Mouse (Mus musculus) forebrain, embryonic 15.5 days (tissue): ENCODE results near the gene Dhx16. TPM values are rescaled to one million over a fixed set of nuclear protein-coding genes. Genes with fewer than 3 reads are reported as not detected.
A peak's percentile ranks its signal among the peaks of the same experiment; 100 is the strongest.
"Not testable (repeated sequence)": the region's sequence is repeated elsewhere in the genome, so short reads cannot be mapped to it uniquely, and the experiment has no call there.

Experiments
- ATAC-seq: fragments of 200-750 bp; cut with Nextera tagmentation; replicated peaks from 2 replicates; pipeline ENCODE4 v1.8.0; 2017; ENCODE audit warnings: mild to moderate bottlenecking, moderate TSS enrichment, moderate library complexity
- H3K27ac ChIP-seq: fragments of 300-500 bp; sonication (generic); replicated peaks from 2 replicates; pipeline ENCODE4 v1.5.1; 2015; ENCODE audit warnings: mild to moderate bottlenecking, inconsistent platforms
- H3K27me3 ChIP-seq: fragments of 300-500 bp; sonication (generic); 2 replicates; pipeline ENCODE4 v1.6.1; 2015; ENCODE audit warnings: inconsistent platforms
- H3K36me3 ChIP-seq: fragments of 300-500 bp; sonication (generic); 2 replicates; pipeline ENCODE4 v1.6.1; 2015; ENCODE audit warnings: mild to moderate bottlenecking, inconsistent platforms
- H3K4me1 ChIP-seq: fragments of 300-500 bp; sonication (generic); 2 replicates; pipeline ENCODE4 v1.6.1; 2015; ENCODE audit warnings: inconsistent platforms
- H3K4me2 ChIP-seq: fragments of 300-500 bp; sonication (generic); replicated peaks from 2 replicates; pipeline ENCODE4 v1.6.1; 2015; ENCODE audit warnings: mild to moderate bottlenecking, inconsistent platforms
- H3K4me3 ChIP-seq: fragments of 300-500 bp; sonication (generic); 2 replicates; pipeline ENCODE4 v1.5.1; 2015; ENCODE audit warnings: mild to moderate bottlenecking, inconsistent platforms
- H3K9ac ChIP-seq: fragments of 300-500 bp; sonication (generic); replicated peaks from 2 replicates; pipeline ENCODE4 v1.6.1; 2015; ENCODE audit warnings: mild to moderate bottlenecking, inconsistent platforms
- H3K9me3 ChIP-seq: fragments of 300-500 bp; sonication (generic); 2 replicates; pipeline ENCODE4 v1.6.1; 2016; ENCODE audit warnings: inconsistent platforms
- WGBS: fragments of 180-500 bp; shearing (Covaris S2); methylation state at CpG from one replicate; pipeline ENCODE4 v1.1.7; 2015; ENCODE audit warnings: mixed read lengths; 5-methylcytosine and 5-hydroxymethylcytosine counted together
- polyA plus RNA-seq: library from polyadenylated mRNA; unstranded; fragments of >200 nt; fragmentation: Nextera tagmentation; extraction: Ambion mirVana; gene quantifications from 2 replicates; pipeline ENCODE4 v1.2.1, GENCODE M21; 2015

Gene Dhx16
- polyA plus RNA-seq, 1 experiment from 2014 or later, result 38.0 TPM

GRCm38 (mm10) chr17:35838570-35838969 lies 41.0 kb upstream of the Dhx16 start:
- peak overlapping the region; percentile 95 for H3K9ac ChIP-seq
- peaks cover 55% of the 10 kb centered on the region for H3K4me1 ChIP-seq
- H3K9me3 ChIP-seq, result no peaks in the 10 kb centered on the region
- H3K4me3 ChIP-seq, result peak overlapping the region; percentile 81
- H3K27ac ChIP-seq, result peak overlapping the region; percentile 97
- 0 out of 2 replicates have a peak, but pooled peaks have one; percentile 14 for ATAC-seq
- peaks cover 25% of the 10 kb centered on the region for H3K36me3 ChIP-seq
- H3K27me3 ChIP-seq, result no peaks in the 10 kb centered on the region
- H3K4me2 ChIP-seq, result peak overlapping the region; percentile 66
- 3% methylated on average over 5 of the region's 5 CpGs for WGBS

DNA sequence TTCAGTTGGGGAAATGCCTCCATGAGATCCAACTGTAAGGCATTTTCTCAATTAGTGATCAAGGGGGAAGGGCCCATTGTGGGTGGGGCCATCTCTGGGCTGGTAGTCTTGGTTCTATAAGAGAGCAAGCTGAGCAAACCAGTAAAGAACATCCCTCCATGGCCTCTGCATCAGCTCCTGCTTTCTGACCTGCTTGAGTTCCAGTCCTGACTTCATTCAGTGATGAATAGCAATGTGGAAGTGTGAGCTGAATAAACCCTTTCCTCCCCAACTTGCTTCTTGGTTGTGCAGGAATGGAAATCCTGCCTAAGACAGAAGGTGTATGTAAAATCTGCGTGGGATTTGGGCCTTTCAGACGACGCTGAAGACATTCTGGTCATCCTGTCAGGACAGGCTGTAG lies 40.6 kb upstream of the Dhx16 start:
- ATAC-seq, H3K9me3 ChIP-seq, H3K27me3 ChIP-seq: not testable (repeated sequence)
- H3K36me3 ChIP-seq, result peaks cover 22% of the 10 kb centered on the region
- peak overlapping the region; percentile 66 for H3K4me2 ChIP-seq
- peak overlapping the region; percentile 81 for H3K4me3 ChIP-seq
- H3K4me1 ChIP-seq, result peaks cover 50% of the 10 kb centered on the region
- peak overlapping the region; percentile 97 for H3K27ac ChIP-seq
- WGBS, result 55% methylated on average over 3 of the region's 3 CpGs
- peak overlapping the region; percentile 95 for H3K9ac ChIP-seq

DNA sequence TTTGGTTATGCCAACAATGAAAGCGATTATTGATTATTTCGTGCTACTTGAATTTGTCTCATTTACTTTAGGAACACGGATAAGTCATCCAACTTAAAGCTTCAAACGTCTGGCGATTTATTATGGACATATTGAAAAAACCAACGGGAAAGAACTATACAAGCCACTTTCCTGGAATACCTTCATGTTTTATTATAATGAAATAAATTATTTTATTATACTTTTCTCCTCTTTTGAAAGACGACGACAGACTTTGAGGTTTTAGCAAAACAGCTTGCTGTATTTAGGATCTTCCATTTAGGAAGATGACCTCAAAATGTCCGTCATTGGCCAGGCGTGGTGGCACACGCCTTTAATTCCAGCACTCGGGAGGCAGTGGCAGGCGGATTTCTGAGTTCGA lies 39.1 kb upstream of the Dhx16 start:
- Histone ChIP-seq H3K27me3 (no peaks in the 10 kb centered on the region), H3K4me3 (peak overlapping the region; percentile 76), H3K9ac (no peak overlapping the region), H3K27ac (peak overlapping the region; percentile 86), H3K36me3 (peaks cover 16% of the 10 kb centered on the region), H3K4me1 (peaks cover 35% of the 10 kb centered on the region), H3K4me2 (peak overlapping the region; percentile 64), H3K9me3 (no peaks in the 10 kb centered on the region)
- ATAC-seq, result no peak
- 55% methylated on average over 14 of the region's 14 CpGs for WGBS

DNA sequence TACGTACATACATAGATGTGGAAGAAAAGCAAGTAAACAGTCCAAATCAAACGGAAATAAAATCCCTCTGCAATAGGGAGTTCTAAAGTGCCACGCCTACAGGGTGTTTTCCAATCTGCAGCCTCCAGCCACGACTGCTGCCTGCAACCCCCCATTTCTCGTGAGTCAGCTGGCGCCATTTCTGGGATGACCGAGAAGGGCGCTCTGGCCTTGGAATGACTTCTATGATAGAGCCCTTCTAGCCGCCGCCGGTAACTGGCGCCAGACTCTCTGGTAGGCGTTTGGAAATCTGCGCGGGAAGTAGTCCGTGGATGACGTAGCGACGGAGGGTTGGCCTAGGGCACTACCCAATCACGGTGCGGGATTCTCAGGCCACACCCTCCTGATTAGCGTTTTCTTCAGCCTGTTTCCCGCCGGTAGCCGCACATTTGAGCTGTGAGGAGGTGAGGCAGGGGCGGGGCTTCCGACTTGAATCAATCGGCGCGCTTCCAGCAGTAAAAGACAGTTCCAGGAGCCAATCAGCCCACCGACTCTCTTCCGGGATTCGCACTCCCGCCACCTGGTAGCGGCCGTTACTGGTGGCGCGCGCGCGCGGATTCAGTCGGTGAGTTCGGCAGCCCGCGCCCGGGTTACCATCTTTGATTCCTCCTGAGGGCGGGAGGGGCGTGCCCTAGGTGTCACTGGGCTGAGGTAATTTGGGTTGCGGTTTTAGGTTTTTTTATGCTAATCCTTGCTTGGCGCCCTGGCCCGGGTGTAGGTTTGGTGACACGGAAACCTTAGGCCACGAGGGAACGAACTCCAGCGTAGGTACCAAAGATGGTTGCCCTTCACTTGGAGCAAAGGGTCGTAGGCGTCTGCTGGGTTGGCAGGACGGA lies 38.3 kb upstream of the Dhx16 start, which contains the start of gene Mdc1:
Gene Mdc1, plus strand, starts transcription at position 440 of the 875 bp plus-strand sequence.
- H3K9ac ChIP-seq, result peak within 1 kb of the TSS; percentile 67
- H3K27ac ChIP-seq, result peak within 1 kb of the TSS; percentile 86
- H3K36me3 ChIP-seq, result peaks cover 17% of the 10 kb centered on the region
- under 1% methylated on average over 59 of the region's 59 CpGs for WGBS
- H3K9me3 ChIP-seq, result no peaks in the 10 kb centered on the region
- H3K4me2 ChIP-seq, result peak within 1 kb of the TSS; percentile 64
- H3K4me1 ChIP-seq, result peaks cover 27% of the 10 kb centered on the region
- no peaks in the 10 kb centered on the region for H3K27me3 ChIP-seq
- H3K4me3 ChIP-seq, result peak within 1 kb of the TSS; percentile 76
- ATAC-seq, result peak; percentile 90

GRCm38 (mm10) chr17:35842006-35842405 lies 37.6 kb upstream of the Dhx16 start:
- Histone ChIP-seq H3K4me3 (peak overlapping the region; percentile 76), H3K36me3 (peaks cover 23% of the 10 kb centered on the region), H3K27ac (peak overlapping the region; percentile 86), H3K4me2 (peak overlapping the region; percentile 64), H3K27me3 (no peaks in the 10 kb centered on the region), H3K9ac (peak overlapping the region; percentile 67), H3K9me3 (no peaks in the 10 kb centered on the region), H3K4me1 (peaks cover 26% of the 10 kb centered on the region)
- no peak for ATAC-seq
- 16% methylated on average over 11 of the region's 11 CpGs for WGBS

DNA sequence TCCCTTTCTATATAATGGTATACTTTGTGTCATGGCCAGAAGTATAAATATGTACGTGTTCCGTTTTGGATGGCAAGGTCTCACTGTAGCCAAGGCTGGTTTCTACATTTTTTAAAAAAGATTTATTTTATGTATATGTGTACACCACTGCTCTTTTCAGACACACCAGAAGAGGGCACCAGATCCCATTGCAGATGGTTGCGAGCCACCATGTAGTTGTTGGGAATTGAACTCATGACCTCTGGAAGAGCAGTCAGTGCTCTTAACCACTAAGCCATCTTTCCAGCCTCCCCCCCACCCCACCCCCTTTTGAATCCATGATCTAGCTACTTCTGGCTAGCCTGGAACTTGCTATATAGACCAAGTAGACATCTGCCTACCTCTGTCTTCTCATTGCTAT lies 36.1 kb upstream of the Dhx16 start:
- H3K4me2 ChIP-seq, result no peak overlapping the region
- H3K4me1 ChIP-seq, result peaks cover 26% of the 10 kb centered on the region
- no peak overlapping the region for H3K9ac ChIP-seq
- H3K36me3 ChIP-seq, result peaks cover 38% of the 10 kb centered on the region
- no peak overlapping the region for H3K4me3 ChIP-seq
- no peaks in the 10 kb centered on the region for H3K9me3 ChIP-seq
- ATAC-seq, result no peak
- 95% methylated on average over 3 of the region's 3 CpGs for WGBS
- no peak overlapping the region for H3K27ac ChIP-seq
- no peaks in the 10 kb centered on the region for H3K27me3 ChIP-seq

DNA sequence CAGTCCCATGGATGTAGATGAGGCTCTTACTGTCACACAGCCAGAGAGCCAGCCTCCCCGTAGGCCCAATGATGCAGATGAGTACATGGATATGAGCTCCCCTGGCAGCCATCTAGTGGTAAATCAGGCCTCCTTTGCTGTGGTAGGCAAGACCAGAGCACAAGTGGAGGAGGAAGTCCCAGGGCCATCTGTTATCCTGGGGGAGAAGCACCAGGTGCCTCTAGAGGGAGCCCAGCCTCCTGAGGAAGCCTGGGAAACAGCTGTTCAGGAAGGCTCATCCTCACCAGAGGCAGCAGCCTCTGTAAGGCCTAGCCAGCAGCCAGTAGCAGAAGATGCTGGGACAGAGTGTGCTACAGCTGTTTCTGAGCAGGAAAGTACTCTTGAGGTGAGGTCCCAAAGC lies 31.5 kb upstream of the Dhx16 start:
- H3K4me2 ChIP-seq, result no peak overlapping the region
- H3K4me1 ChIP-seq, result no peaks in the 10 kb centered on the region
- no peak overlapping the region for H3K4me3 ChIP-seq
- no peaks in the 10 kb centered on the region for H3K9me3 ChIP-seq
- no peak overlapping the region for H3K9ac ChIP-seq
- H3K36me3 ChIP-seq, result peaks cover 79% of the 10 kb centered on the region
- no peaks in the 10 kb centered on the region for H3K27me3 ChIP-seq
- 54% methylated on average over 1 of the region's 1 CpGs for WGBS
- ATAC-seq, result no peak
- H3K27ac ChIP-seq, result no peak overlapping the region

DNA sequence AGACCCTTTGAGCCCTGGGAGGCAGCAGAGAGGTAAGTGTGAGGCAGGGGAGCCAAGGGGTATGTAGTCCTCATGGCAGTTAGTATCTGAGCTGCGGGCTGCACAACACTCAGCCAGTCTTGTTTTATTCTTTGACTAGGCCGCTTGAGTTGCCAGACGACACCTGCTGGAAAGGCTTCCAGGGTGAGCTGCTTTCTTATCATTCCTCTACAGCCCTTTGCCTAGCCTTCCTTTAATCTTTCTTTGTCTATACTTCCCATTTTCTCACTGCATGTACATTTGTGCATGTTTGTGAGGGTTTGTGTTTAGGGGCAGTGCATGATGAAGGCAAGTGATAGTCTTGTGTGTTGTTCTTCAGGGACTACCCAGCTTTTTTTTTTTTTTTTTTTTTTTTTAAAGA lies 28.6 kb upstream of the Dhx16 start:
- H3K9me3 ChIP-seq, result no peaks in the 10 kb centered on the region
- H3K27ac ChIP-seq, result no peak overlapping the region
- peaks cover 79% of the 10 kb centered on the region for H3K36me3 ChIP-seq
- H3K9ac ChIP-seq, result no peak overlapping the region
- ATAC-seq, result no peak
- 97% methylated on average over 3 of the region's 3 CpGs for WGBS
- H3K4me1 ChIP-seq, result no peaks in the 10 kb centered on the region
- no peak overlapping the region for H3K4me3 ChIP-seq
- no peaks in the 10 kb centered on the region for H3K27me3 ChIP-seq
- H3K4me2 ChIP-seq, result no peak overlapping the region

GRCm38 (mm10) chr17:35859371-35859770 lies 20.2 kb upstream of the Dhx16 start:
- Histone ChIP-seq H3K4me2 (no peak overlapping the region), H3K27me3 (no peaks in the 10 kb centered on the region), H3K27ac (no peak overlapping the region), H3K9me3 (no peaks in the 10 kb centered on the region), H3K4me1 (peaks cover 19% of the 10 kb centered on the region), H3K36me3 (peaks cover 18% of the 10 kb centered on the region), H3K4me3 (no peak overlapping the region), H3K9ac (no peak overlapping the region)
- no peak for ATAC-seq
- 94% methylated on average over 1 of the region's 1 CpGs for WGBS

- Histone ChIP-seq H3K9me3 (no peaks in the 10 kb centered on the region), H3K9ac (no peak overlapping the region), H3K4me1 (peaks cover 23% of the 10 kb centered on the region), H3K4me3 (no peak overlapping the region), H3K36me3 (peaks cover 15% of the 10 kb centered on the region), H3K4me2 (no peak overlapping the region), H3K27ac (no peak overlapping the region), H3K27me3 (no peaks in the 10 kb centered on the region)
- WGBS, result 74% methylated on average over 2 of the region's 2 CpGs
- ATAC-seq, result no peak
These were observed 19.8 kb upstream of the Dhx16 start for GRCm38 (mm10) chr17:35859835-35860234.

GRCm38 (mm10) chr17:35860831-35861197 lies 18.8 kb upstream of the Dhx16 start:
- 3% methylated on average over 12 of the region's 12 CpGs for WGBS

DNA sequence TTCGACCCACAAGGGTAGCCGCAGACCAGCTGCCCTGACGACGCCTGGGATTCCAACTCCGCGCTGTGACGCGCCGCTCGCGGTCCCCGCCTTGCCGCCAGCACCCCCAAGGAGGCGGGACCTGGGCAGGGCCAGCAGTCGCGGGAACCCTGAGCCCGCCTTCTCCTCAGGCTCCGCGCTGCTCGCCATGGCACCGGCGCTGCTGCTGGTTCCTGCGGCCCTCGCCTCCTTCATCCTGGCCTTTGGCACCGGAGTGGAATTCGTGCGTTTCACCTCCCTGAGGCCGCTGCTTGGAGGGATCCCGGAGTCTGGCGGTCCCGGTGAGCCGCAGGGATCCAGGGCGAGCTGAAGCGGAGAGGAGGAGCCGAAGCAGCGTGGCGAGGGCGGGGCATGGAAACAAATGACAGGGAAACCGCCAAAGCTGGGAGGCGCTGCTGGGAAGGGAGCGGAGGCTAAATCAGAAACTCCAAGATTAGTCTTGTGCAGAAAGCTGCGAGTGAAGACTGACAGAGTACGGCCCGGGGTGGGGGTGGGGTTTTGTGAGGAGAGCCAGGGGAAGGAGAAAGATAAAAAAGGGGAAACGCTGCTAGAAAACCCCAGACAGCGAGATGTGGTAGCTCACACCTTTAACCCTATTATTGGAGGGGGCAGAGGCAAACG lies 18.3 kb upstream of the Dhx16 start, which contains the start of gene Nrm:
Gene Nrm, plus strand, starts transcription at position 121 of the 660 bp plus-strand sequence.
- H3K9ac ChIP-seq, result peak within 1 kb of the TSS; percentile 64
- no peaks in the 10 kb centered on the region for H3K9me3 ChIP-seq
- H3K4me2 ChIP-seq, result peak within 1 kb of the TSS; percentile 64
- no peaks in the 10 kb centered on the region for H3K27me3 ChIP-seq
- peak; percentile 95 for ATAC-seq
- peak within 1 kb of the TSS; percentile 94 for H3K27ac ChIP-seq
- H3K4me1 ChIP-seq, result peaks cover 27% of the 10 kb centered on the region
- H3K4me3 ChIP-seq, result peak within 1 kb of the TSS; percentile 66
- under 1% methylated on average over 47 of the region's 47 CpGs for WGBS
- peaks cover 15% of the 10 kb centered on the region for H3K36me3 ChIP-seq

More at GRCm38 (mm10) chr17:35860831-35861197, 18.8 kb upstream of the Dhx16 start:
- H3K4me2 ChIP-seq, result peak overlapping the region; percentile 64
- peak overlapping the region; percentile 94 for H3K27ac ChIP-seq
- peak overlapping the region; percentile 66 for H3K4me3 ChIP-seq
- H3K27me3 ChIP-seq, result no peaks in the 10 kb centered on the region
- peaks cover 27% of the 10 kb centered on the region for H3K4me1 ChIP-seq
- no peaks in the 10 kb centered on the region for H3K9me3 ChIP-seq
- peak; percentile 11; the same call in 1 of the 2 replicates for ATAC-seq
- peak overlapping the region; percentile 64 for H3K9ac ChIP-seq
- peaks cover 15% of the 10 kb centered on the region for H3K36me3 ChIP-seq
